Comparison of ENCODE assay signal across 11 mouse cellular contexts in genomic region chr11:102610675-102611316, GRCm38 (mm10). TPM values are rescaled to one million over a fixed set of nuclear protein-coding genes. Genes with fewer than 3 reads are reported as not detected.
A peak's percentile ranks its signal among the peaks of the same experiment; 100 is the strongest.
DNase-seq lines count a peak whose midpoint lies in the region; ATAC-seq and TF ChIP-seq lines count a peak whose summit lies in the region.
"Had no signal": no experiment of that assay in that cellular context is flagged by ENCODE, and none has a peak within 500 bp of the region (broad histone marks: within the 10 kb centered on the region; RNA-seq: fewer than 3 reads in every experiment).

No protein-coding gene starts in this region.

- 12% methylated on average over 9 of the region's 9 CpGs for WGBS in hindbrain, embryonic 11.5 days
- WGBS in hindbrain, embryonic 16.5 days = 16% methylated on average over 9 of the region's 9 CpGs
- WGBS in embryonic facial prominence, embryonic 12.5 days = 8% methylated on average over 9 of the region's 9 CpGs
- 6% methylated on average over 9 of the region's 9 CpGs for WGBS in limb, embryonic 10.5 days

- DNase-seq in hindbrain, embryonic 11.5 days (ENCODE audit: low spot score) = no peak
- peak; percentile 59 for DNase-seq in limb, embryonic 10.5 days (ENCODE audit: low spot score)
- DNase-seq in yolk sac, embryonic 10.5 days (ENCODE audit: low spot score) = no peak
- no peak for DNase-seq in urinary bladder, adult 18-20 months (ENCODE audit: low spot score in 2 of 2)
- DNase-seq in testis, postnatal 10 days (ENCODE audit: low spot score) = no peak
- DNase-seq: cerebellum, adult 9-10 months had no signal

- no peaks in the 10 kb centered on the region for H3K27me3 ChIP-seq in hindbrain, embryonic 11.5 days (ENCODE audit: control insufficient read depth, insufficient read depth, low read length)
- H3K27me3 ChIP-seq in hindbrain, embryonic 16.5 days (replicated peaks; ENCODE audit: control insufficient read depth, insufficient read depth, low read length) = peaks cover 2% of the 10 kb centered on the region
- H3K27me3 ChIP-seq in E14TG2a.4 (ENCODE audit: insufficient read depth, low read length) = peaks cover 76% of the 10 kb centered on the region
- H3K27me3 ChIP-seq in embryonic facial prominence, embryonic 12.5 days = no peaks in the 10 kb centered on the region
- H3K27me3 ChIP-seq in limb, embryonic 10.5 days (ENCODE audit: low read depth, poor library complexity, severe bottlenecking) = no peaks in the 10 kb centered on the region

- no peaks in the 10 kb centered on the region for H3K9me3 ChIP-seq in hindbrain, embryonic 11.5 days (ENCODE audit: control insufficient read depth, low read length)
- H3K9me3 ChIP-seq in hindbrain, embryonic 16.5 days (ENCODE audit: control insufficient read depth, low read length) = no peaks in the 10 kb centered on the region
- H3K9me3 ChIP-seq in E14TG2a.4 (ENCODE audit: low read length) = no peaks in the 10 kb centered on the region
- no peaks in the 10 kb centered on the region for H3K9me3 ChIP-seq in embryonic facial prominence, embryonic 12.5 days
- H3K9me3 ChIP-seq in limb, embryonic 10.5 days (replicated peaks) = no peaks in the 10 kb centered on the region

- ATAC-seq in hindbrain, embryonic 11.5 days (ENCODE audit: low FRiP score) = no peak
- ATAC-seq in hindbrain, embryonic 16.5 days = no peak
- ATAC-seq in embryonic facial prominence, embryonic 12.5 days (ENCODE audit: insufficient number of reproducible peaks, insufficient read depth, low FRiP score, low TSS enrichment) = no peak

- TF ChIP-seq CTCF in E14TG2a.4 (conservative IDR thresholded peaks at IDR 0.05; ENCODE audit: low read length) = no peak

- no peak overlapping the region for H3K4me3 ChIP-seq in hindbrain, embryonic 11.5 days (ENCODE audit: low read depth, low read length)
- H3K4me3 ChIP-seq in hindbrain, embryonic 16.5 days (ENCODE audit: low read length) = no peak overlapping the region
- H3K4me3 ChIP-seq in E14TG2a.4 (replicated peaks; ENCODE audit: low read length) = 0 out of 2 replicates have a peak overlapping the region, but pooled peaks have one; percentile 20
- peak overlapping the region; percentile 15; the same call in 1 of the 2 replicates for H3K4me3 ChIP-seq in embryonic facial prominence, embryonic 12.5 days
- peak overlapping the region; percentile 87 for H3K4me3 ChIP-seq in limb, embryonic 10.5 days

- peak overlapping the region; percentile 19; the same call in 1 of the 2 replicates for H3K9ac ChIP-seq in hindbrain, embryonic 11.5 days (ENCODE audit: low read depth, low read length)
- H3K9ac ChIP-seq in hindbrain, embryonic 16.5 days (ENCODE audit: low read depth, low read length) = no peak overlapping the region
- peak overlapping the region; percentile 44 for H3K9ac ChIP-seq in embryonic facial prominence, embryonic 12.5 days
- H3K9ac ChIP-seq: liver, embryonic 14.5 days had no signal

- peaks cover 23% of the 10 kb centered on the region for H3K4me1 ChIP-seq in hindbrain, embryonic 11.5 days (replicated peaks; ENCODE audit: control insufficient read depth, insufficient read depth, low read length)
- peaks cover 4% of the 10 kb centered on the region; the same call in 1 of the 2 replicates for H3K4me1 ChIP-seq in hindbrain, embryonic 16.5 days (ENCODE audit: control insufficient read depth, insufficient read depth, low read depth, low read length)
- H3K4me1 ChIP-seq in E14TG2a.4 (replicated peaks; ENCODE audit: low read depth, low read length) = peaks cover 44% of the 10 kb centered on the region
- H3K4me1 ChIP-seq in embryonic facial prominence, embryonic 12.5 days = peaks cover 38% of the 10 kb centered on the region
- H3K4me1 ChIP-seq in limb, embryonic 10.5 days = peaks cover 48% of the 10 kb centered on the region

- peak overlapping the region; percentile 60 for H3K27ac ChIP-seq in hindbrain, embryonic 11.5 days (ENCODE audit: low read depth, low read length)
- no peak overlapping the region for H3K27ac ChIP-seq in hindbrain, embryonic 16.5 days (ENCODE audit: low read depth, low read length)
- peak overlapping the region; percentile 100 for H3K27ac ChIP-seq in embryonic facial prominence, embryonic 12.5 days
- peak overlapping the region; percentile 99 for H3K27ac ChIP-seq in limb, embryonic 10.5 days
- H3K27ac ChIP-seq: liver, embryonic 14.5 days had no signal

- 0 out of 2 replicates have a peak overlapping the region, but pooled peaks have one; percentile 17 for H3K4me2 ChIP-seq in hindbrain, embryonic 11.5 days (replicated peaks; ENCODE audit: low read depth, low read length)
- H3K4me2 ChIP-seq in hindbrain, embryonic 16.5 days (ENCODE audit: low read length) = no peak overlapping the region
- H3K4me2 ChIP-seq in embryonic facial prominence, embryonic 12.5 days (replicated peaks) = peak overlapping the region; percentile 79

- H3K36me3 ChIP-seq in hindbrain, embryonic 11.5 days (ENCODE audit: control insufficient read depth, insufficient read depth, low read length) = no peaks in the 10 kb centered on the region
- no peaks in the 10 kb centered on the region for H3K36me3 ChIP-seq in hindbrain, embryonic 16.5 days (ENCODE audit: control insufficient read depth, insufficient read depth, low read length)
- no peaks in the 10 kb centered on the region for H3K36me3 ChIP-seq in E14TG2a.4 (ENCODE audit: insufficient read depth, low read length)
- H3K36me3 ChIP-seq in embryonic facial prominence, embryonic 12.5 days = peaks cover 5% of the 10 kb centered on the region; the same call in 1 of the 2 replicates
- H3K36me3 ChIP-seq in limb, embryonic 10.5 days = peaks cover 12% of the 10 kb centered on the region

RNA-seq across cellular contexts. Expression of gene Fzd2, which starts 6.6 kb away (rescaled TPM):
- polyA plus RNA-seq in hindbrain, embryonic 11.5 days (2014; fragmentation: Nextera tagmentation; extraction: Ambion mirVana) = 29.5 and 31.7 TPM in 2 replicates
- 6.0 and 6.7 TPM in 2 replicates for polyA plus RNA-seq in hindbrain, embryonic 16.5 days (2015; fragmentation: Nextera tagmentation; extraction: Ambion mirVana)
- 93.6 and 97.8 TPM in 2 replicates for polyA plus RNA-seq in embryonic facial prominence, embryonic 12.5 days (2016; fragmentation: Nextera tagmentation; extraction: Ambion mirVana)
- 54.8 and 59.8 TPM in 2 replicates for polyA plus RNA-seq in limb, embryonic 10.5 days (2016; fragmentation: Nextera tagmentation; extraction: Ambion mirVana)

RNA-seq across cellular contexts. Expression of gene Gm11627, which starts 31.5 kb away (rescaled TPM):
- polyA plus RNA-seq in hindbrain, embryonic 11.5 days (2014; fragmentation: Nextera tagmentation; extraction: Ambion mirVana) = 5.6 and 7.3 TPM in 2 replicates
- 2.8 and 4.1 TPM in 2 replicates for polyA plus RNA-seq in hindbrain, embryonic 16.5 days (2015; fragmentation: Nextera tagmentation; extraction: Ambion mirVana)
- 11.8 and 12.3 TPM in 2 replicates for polyA plus RNA-seq in embryonic facial prominence, embryonic 12.5 days (2016; fragmentation: Nextera tagmentation; extraction: Ambion mirVana)
- polyA plus RNA-seq in limb, embryonic 10.5 days (2016; fragmentation: Nextera tagmentation; extraction: Ambion mirVana) = 2.5 and 3.3 TPM in 2 replicates

RNA-seq across cellular contexts. Expression of gene Meioc, which starts 52.7 kb away (rescaled TPM):
- 0.88 and 0.91 TPM in 2 replicates for polyA plus RNA-seq in hindbrain, embryonic 11.5 days (2014; fragmentation: Nextera tagmentation; extraction: Ambion mirVana)
- polyA plus RNA-seq in hindbrain, embryonic 16.5 days (2015; fragmentation: Nextera tagmentation; extraction: Ambion mirVana) = 0.15 and 0.17 TPM in 2 replicates
- polyA plus RNA-seq in embryonic facial prominence, embryonic 12.5 days (2016; fragmentation: Nextera tagmentation; extraction: Ambion mirVana) = 0.65 and 1.3 TPM in 2 replicates
- 0.14 and 0.55 TPM in 2 replicates for polyA plus RNA-seq in limb, embryonic 10.5 days (2016; fragmentation: Nextera tagmentation; extraction: Ambion mirVana)
- polyA plus RNA-seq: large intestine, adult 2 months had no signal

RNA-seq across cellular contexts. Expression of gene Gpatch8, which starts 54.6 kb away (rescaled TPM):
- 48.8 and 68.1 TPM in 2 replicates for polyA plus RNA-seq in hindbrain, embryonic 11.5 days (2014; fragmentation: Nextera tagmentation; extraction: Ambion mirVana)
- 52.9 and 60.5 TPM in 2 replicates for polyA plus RNA-seq in hindbrain, embryonic 16.5 days (2015; fragmentation: Nextera tagmentation; extraction: Ambion mirVana)
- 68.7 and 69.1 TPM in 2 replicates for polyA plus RNA-seq in embryonic facial prominence, embryonic 12.5 days (2016; fragmentation: Nextera tagmentation; extraction: Ambion mirVana)
- 67.1 and 77.1 TPM in 2 replicates for polyA plus RNA-seq in limb, embryonic 10.5 days (2016; fragmentation: Nextera tagmentation; extraction: Ambion mirVana)

Comparison
In these comparisons a context has a peak if more than half of its experiments do, and no peak if none do; other contexts are left out.
1. H3K4me3 ChIP-seq: peak in E14TG2a.4 (single experiment), embryonic facial prominence, embryonic 12.5 days (single experiment) and limb, embryonic 10.5 days (single experiment); none in hindbrain, embryonic 11.5 days (single experiment) and hindbrain, embryonic 16.5 days (single experiment).